Mouse (Mus musculus) frontal cortex, adult 2 months (tissue): ENCODE results near the gene Mapk7. TPM values are rescaled to one million over a fixed set of nuclear protein-coding genes. Genes with fewer than 3 reads are reported as not detected.

Source experiments
- DNase-seq, 2 experiments: peaks; one replicate each; pipeline ENCODE4 v3.0.0; 2022; ENCODE audit warnings: low spot score in 1 of 2; ENCODE audit errors: extremely low spot score in 1 of 2
- polyA plus RNA-seq: library from polyadenylated mRNA; depleted of rRNA; stranded (reverse); fragments of >200 nt; gene quantifications from 2 replicates; pipeline ENCODE4 v1.2.3, GENCODE M21; 2012; rRNA removed

Mapk7 gene
- polyA plus RNA-seq, result 34.8 and 35.2 TPM in 2 replicates

DNA sequence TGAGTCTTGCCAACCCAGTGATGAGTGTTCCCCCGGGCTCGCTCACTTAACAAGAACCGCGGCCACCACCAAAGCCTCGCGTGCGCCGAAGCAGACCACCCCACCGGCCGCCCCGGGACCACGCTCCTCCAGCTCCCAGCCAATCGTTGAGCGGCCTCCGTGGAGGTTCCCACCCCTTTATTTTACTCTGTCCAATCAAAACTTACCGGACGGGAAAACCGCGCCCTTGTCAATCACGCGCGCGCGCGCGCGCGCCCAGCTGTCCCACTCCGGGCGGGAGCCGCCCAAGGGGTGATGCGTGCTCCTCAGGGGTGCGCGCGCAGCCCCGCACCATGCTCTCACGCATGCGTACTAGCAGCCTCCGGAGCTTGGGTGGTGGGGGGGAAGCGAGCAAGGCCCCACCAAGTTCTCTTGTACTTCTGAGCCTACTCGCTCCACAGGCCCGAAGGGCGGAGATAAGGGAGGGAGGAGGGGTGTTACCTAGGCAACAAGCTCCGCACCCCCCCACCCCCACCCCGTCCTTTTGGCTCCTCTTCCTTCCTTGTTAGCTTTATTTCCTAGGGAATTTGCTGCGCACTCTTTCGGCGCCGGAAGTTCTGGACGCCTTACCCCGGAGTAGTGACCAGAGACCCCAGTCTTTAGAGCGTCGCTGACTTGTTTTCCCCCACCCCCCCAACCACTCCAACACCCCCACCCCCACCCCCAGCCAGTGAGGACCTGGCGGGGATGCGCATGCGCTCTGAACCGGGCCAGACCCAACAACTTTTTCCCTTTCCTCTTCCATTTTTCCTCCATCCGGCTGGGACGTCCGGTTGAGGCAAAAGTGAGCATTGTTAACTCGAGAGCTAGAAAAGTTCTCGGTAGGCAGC lies at the start of gene Mapk7:
TSS of gene Mapk7 (minus strand) at position 278 of the 869 bp plus-strand sequence.
- DNase-seq, result peak; percentile 91 to 96

DNA sequence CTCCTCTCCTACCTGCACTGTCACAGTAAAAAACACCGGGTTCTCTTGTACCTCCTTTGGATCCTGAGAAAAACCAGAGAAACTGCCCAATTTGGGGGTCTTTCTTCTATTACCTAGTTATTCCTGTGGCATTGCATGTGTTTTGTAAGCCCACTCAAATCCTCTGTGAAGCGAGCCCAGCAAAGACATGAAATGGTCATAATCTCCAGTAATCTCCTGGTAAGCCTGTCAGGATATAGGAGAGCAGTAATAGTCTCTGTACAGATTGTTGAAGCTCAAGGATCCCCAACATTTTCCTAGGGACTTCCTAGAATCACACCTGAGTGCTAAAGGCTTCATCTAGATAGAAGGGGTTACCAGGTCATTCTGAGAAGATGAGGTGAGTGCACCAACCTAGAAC lies 46.9 kb upstream of the Mapk7 start:
- DNase-seq, result no peak

DNA sequence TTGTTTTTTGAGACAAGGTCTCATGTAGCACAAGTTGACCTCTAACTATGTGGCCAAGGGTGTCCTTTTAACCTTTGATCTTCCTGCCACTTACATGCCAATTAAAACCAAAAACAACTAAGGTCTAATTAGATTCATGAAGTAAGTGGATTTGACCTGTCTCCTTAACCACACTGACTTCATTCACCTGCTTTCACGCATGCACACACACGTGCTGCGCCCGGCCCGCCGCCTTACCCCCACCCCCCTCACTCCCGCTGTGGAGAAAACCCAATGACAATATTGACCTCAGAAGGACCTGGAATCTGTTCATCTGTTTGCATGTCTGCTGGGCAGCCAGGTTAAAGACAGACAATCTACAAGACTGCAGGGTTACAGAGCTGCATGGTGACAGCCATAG lies 46.4 kb upstream of the Mapk7 start:
- no peak for DNase-seq

DNA sequence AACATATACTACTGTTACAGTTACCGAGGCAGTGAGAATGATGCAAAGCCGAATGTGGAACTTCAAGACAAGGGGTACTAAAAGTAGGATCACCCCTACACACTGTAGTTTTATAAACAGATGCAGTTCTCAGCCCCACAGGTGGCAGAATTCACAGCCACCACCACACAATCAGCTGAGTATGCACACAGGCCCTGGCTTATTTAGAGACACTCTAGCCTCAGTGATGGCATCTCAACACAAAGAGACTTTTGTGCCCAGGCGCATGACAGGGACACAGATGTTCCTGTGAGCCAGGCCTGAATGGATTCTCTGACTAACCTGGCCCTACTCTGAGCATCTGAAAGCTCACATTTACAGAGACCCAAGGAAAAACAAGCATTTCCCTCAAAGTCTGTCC lies 43.2 kb upstream of the Mapk7 start:
- DNase-seq, result peak; percentile 50 to 59

DNA sequence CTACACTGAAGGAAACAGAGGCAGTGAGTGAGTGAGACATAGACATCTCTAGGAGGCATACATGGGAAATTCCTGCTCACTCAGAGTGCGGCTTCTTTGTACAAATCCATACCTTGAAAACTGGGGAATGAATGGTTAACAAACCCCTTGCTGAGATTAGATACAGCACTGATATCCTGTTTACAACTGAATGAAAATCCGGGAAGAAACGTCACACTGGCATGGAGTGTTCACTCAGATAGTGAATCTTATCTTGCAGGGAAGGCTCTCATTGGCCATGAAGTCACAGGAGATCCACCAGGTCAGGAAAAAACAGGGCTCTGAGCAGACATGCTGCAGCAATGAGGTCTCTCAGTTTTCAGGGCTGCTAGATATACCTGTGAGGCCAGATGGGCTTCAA lies 42.7 kb upstream of the Mapk7 start:
- DNase-seq, result no peak

DNA sequence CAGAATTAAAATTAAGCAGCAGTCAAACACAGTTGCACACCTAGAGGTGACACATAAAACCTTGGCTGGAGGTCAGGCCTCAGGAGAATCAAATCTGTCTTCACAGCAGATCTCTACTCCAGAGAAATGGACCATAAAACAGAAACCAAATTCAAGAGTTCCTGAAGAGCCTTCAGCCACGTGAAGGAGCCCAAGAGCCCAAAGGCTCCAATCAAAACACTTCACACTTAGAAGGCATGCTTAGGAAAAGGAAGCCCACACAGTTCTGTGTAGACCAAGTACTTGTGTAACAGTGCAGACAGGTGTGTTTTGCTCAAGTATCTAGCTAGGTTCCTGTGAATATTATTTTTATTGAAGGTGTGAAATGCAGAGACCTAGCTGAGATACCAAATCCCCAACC lies 41.3 kb upstream of the Mapk7 start:
- DNase-seq, result no peak

DNA sequence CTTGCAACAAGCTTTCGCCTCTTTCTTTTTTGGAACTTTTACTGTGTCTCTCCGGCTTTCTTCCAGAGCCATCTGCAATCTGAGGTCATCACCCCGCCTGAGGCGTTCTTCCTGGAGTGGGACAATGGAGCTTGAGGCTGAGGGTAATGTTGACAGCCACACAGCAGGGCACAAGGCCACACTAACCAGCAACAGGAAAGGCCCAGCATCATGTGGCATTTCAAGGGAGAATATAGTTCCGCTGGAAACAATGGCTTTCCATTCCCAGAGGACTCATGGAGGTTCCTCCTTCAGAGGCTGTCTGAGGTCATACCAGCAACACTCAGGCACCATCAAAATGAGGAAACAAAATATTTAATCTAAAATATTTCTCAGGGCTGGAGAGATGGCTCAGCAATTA lies 39.4 kb upstream of the Mapk7 start:
- no peak for DNase-seq

DNA sequence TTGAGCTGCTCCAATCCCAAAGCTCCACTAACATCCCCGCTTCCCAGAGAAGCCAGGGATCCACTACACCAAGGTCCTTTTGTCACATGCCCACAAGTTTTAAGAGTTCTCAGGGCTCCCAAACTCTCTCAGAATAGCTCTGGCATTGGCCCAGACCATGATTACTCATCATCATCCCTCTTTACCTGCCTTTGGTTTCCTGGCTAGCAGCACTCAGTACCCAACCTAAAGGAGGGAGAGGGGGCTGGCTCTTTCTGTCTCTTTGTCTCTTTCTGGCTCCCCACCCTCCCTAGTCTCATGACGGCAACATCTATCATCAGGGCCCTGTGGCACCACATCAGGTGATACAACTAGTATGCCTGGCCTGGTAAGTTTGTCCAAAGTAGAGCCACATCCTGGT lies 38.6 kb upstream of the Mapk7 start:
- DNase-seq, result no peak

DNA sequence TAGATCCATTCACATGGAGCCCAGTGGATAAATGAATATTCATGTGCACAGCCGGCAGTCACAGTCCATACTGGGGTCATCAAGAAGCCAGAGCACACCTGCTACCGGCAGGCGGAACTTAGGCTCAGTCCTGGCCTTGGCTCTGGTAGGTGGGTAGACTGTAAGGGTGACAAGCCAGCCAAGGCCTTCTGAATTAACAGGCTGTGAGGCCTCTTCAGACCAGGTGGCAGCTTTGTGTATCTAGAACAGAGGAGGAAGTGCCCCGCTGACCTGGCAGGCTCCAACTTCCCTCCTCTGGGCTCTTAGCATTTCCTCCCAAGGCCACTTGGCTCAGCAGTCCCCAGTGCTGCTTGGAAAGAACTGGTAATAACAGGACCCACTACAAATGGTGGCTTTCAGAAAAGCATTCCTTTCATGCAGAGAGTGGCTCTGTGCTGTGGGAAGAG lies 35.1 kb upstream of the Mapk7 start:
- DNase-seq, result no peak

DNA sequence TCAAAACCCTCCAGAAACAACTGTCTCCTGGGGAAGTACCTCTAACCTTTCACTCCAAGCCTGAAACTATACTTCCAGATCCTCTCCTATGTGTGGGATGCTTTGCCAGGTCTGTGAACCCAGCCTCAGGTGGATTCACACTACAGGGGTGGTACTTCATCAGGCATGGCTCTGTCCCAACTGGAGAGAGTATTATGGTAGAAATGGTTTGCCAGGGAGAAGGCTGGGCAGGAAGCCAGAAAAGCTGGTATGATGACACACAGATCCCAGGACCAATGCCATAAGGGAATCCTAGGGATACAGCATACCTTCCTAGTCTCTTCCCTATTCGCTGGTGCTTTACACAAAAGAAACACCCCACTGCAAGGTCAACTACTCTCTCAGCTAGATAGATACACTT lies 32.7 kb upstream of the Mapk7 start:
- peak in 1 of 2 experiments; percentile 46 for DNase-seq

DNA sequence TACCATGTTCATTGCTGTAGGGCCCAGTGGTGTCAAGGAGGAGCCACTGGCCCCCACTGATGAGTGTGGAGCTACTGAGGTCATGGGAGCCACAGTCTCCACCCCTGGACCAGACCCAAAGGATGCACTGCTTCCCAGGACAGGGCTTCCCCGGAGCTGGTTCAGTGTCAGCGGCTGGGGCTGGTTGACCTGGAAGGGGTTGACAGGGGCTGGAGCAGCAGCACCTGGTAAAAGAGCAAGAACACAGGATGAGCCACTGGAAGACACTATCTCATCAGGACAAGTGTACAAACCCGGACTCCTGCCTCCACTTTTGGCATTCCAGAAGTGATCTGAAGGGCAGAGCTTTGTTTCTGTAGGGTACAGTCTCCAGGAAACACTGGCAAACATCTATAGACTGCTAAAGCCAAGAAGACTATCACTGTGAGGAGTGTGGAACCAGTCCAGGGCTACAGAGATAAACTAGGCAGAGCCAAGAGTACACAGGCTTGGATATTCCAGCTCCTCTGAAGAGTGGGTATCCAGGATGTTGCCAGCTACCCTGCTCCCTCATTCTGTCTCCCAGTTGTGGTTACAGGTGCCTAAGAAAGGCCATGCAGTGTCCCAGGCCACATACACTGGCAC lies 25.4 kb upstream of the Mapk7 start:
- DNase-seq, result no peak

DNA sequence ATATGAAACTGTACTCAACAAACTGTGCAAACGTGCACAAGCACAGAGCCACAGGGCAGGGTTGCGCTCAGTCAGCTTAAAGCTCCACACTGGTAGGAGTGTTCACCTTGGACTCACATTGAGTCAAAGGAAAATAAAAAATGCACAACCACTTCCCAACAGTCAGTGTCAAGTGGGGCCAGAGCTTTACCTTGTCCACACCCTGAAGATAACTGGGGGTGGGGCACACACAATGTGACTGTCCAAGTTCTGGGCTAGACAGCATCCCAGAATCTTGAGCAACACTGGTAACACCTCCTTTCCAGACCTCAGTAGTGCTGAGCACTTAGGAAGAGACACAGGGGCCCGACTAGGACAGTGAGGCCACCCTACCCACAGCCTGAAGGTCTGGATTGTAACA lies 24.7 kb upstream of the Mapk7 start:
- DNase-seq, result no peak

DNA sequence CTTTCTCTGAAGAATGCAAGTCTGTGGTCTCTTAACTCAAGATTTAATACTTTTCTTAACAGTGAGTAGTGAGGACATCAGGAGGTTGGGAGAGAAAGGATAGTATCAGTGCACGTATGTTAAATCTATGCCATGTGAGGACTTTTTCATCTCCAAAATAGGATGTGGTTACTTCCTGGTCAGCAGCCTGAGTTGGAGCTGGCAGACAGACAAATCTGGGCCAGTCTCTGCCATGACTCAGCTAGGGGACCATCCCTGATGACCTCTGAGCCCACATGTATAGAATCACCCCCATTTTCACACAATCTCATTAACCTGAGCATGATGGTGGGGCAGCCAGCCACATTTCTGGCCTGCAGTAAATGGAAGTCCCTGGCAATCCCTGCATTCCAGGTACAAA lies 23.8 kb upstream of the Mapk7 start:
- DNase-seq, result no peak

DNA sequence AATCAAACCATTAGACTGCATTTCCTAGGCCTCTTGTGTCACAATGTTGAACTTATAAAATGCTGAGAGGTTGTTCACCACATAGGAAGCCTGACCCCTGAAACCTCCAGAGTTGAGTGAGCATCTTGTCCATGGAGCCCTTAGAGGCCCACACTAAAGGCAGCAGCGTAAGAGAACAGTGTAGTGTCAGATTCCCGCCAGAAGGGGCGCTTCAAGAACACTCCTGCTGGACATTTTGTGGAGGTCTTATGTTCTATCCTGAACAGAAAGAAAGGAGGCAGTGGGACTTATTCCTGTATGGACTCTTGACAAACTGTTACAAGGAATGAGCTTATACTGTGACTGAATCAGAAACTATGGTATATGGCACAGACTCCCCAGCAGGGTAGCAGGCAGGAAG lies 20.7 kb upstream of the Mapk7 start:
- peak in 1 of 2 experiments; percentile 53 for DNase-seq

DNA sequence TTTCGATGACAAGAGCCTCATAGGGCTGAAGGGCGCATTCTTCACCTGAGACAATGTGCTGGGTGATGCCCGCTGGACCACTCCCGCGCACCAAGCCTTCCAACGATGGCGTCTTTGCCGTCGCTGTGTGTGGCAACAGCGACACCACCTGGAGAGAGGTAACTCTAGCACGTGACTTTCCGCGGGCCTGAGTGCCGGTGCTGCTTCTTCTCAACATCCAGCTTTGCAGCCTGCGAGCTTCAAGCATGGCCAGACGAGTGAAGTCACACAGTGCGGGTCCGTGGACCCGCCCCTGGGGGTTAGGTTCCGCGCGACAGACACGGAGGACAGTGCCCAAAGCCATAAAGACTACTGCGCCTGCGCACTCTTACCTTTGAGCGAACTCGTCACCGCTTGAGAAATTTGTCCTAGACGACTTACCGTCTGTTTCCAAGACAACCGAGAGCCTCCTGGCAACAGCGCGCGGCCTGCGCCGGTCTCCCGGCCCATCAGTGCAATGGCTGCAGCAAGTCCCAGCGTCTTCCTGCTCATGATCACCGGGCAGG lies 10.6 kb upstream of the Mapk7 start, which contains the start of gene B9d1:
TSS of gene B9d1 (plus strand) at position 432 of the 545 bp plus-strand sequence.
- peak; percentile 97 to 100 for DNase-seq

DNA sequence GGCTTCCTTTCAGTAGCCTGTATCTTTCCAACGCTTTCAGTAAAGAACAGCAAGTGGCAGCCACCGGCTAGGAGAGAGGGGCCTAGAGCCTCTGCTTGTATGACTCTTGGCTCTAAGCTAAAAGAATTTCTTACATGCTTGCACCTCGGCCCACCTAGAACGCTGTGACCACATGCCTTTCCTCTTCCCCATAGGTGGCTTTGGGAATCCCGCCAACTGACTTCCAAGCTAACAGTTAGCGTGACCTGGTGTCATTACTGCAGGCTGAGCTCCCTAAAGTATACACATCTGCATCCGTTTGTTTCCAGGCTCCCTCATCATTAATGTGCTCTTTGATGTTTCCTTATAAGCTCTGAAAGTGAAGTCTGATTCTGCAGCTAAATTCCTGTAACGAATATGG lies 9.7 kb upstream of the Mapk7 start:
- DNase-seq, result no peak

DNA sequence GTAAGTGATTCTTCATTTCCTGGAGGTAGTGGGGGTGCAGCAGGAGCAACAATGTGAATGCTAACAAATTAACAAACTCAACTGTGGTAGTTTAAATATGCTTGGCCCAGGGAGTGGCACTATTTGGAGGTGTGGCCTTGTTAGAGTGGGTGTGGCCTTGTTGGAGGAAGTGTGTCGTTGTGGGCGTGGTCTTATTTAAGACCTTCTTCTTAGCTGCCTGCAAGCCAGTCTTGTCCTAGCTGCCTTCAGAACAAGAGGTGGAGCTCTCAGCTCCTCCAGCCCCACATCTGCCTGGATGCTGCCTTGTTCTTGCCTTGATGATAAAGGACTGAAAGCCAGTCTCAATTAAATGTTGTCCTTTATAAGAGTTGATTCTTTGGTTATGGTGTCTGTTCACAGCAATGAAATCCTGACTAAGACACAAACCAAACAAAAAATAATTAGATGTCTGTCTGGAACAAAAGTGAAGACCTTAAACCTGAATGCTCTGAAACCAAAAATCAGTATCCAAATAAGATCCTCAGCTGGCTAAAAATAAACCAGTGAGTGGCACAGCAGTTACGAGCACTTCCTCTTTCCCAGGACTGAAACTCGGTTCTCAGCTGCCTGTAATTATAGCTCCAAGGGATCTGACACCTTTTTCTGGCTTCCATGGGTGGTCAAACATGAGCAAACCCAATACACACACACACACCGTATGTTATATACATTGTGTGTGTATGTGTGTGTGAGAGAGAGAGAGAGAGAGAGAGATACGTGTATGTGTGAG lies 4.7 kb upstream of the Mapk7 start:
- no peak for DNase-seq

DNA sequence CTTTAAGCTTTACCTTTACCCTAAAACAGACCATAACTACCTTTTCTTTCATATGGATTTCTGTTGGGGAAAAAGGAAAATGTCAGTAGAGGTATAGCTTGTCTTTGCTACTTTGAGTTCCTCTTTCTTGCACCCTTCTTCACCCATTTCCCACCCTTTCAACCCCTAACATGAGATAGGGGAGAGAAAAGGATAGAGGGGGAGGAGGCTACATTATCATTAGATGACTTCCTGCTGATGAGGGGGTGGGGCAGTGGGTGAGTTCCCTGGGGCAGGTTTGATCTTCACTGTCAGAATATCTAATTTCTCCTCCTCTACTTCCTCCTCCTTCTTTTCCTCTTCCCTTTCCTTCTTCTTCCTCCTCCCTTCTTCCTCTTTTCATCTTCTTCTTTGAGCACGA lies 3.3 kb upstream of the Mapk7 start:
- DNase-seq, result no peak

DNA sequence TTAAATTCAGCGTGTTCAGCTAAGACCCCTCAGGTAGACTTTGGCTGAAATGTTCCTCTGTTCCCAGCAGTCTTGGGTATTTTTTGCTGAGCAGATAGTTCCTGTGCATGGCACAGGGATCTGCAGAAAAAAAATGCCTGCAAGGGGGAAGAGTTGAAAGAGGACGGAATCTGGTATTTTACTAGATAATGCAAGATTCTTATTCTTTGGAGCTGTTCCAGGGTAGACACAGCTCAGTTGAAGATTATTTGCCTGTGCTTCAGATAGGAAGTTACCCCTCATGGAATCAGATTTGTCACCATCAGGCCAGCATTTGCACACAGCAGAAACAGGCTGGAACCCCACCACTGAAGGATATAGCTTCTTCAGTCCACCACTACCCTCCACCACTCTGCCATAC lies 1.3 kb upstream of the Mapk7 start:
- no peak for DNase-seq

DNA sequence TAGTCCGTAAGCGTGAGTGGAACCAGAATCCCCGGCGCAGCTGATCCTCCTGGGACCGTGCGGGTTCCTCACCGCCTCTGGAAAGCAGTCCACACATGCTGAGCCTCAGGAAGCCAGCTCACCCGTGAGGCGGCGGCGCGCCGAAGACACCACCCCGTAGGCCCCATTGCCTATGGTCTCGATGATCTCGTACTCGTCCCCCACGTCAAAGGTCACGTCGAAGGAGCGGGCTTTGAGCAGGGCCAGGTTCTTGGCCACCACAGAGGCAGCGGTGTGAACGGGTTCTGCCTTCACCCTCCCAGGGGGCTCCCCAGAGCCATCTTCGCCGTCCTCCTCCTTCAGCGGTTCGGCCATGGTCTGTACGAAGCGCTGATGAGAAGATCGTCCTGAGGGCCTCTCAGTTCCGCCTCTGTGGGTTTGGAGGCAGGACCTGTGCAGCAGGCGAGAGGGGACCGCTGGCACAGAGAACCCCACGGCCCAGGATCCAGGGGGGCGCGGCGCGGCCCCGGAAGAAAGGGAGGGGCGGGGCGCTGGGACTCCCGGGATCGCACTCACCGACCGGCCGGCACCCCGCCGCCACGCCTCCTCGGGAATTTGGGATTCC lies 579 bp downstream of the Mapk7 start:
- peak in 1 of 2 experiments; percentile 38 for DNase-seq
